Mouse (Mus musculus) cortical plate, adult 2 months (tissue): Measurements from ENCODE around the gene Actl7b. TPM values are rescaled to one million over a fixed set of nuclear protein-coding genes. Genes with fewer than 3 reads are reported as not detected.

Source experiments
- H3K27ac ChIP-seq: fragments of 200-500 bp; 2 replicates; pipeline ENCODE4 v1.5.1; 2012; ENCODE audit warnings: low read length, control low read depth, inconsistent platforms; ENCODE audit not compliant: insufficient read depth
- H3K4me1 ChIP-seq: fragments of 200-500 bp; 2 replicates; pipeline ENCODE4 v1.6.1; 2011; ENCODE audit warnings: low read length; ENCODE audit not compliant: control insufficient read depth, insufficient read depth
- H3K4me3 ChIP-seq: fragments of 200-500 bp; 2 replicates; pipeline ENCODE4 v1.5.1; 2011; ENCODE audit warnings: mild to moderate bottlenecking, low read length, control low read depth; ENCODE audit not compliant: insufficient read depth
- CTCF ChIP-seq: fragments of 200-500 bp; IDR thresholded peaks from 2 replicates; pipeline ENCODE4 v1.5.1; 2011; ENCODE audit warnings: mild to moderate bottlenecking, control low read depth, low read length; ENCODE audit not compliant: insufficient read depth; ENCODE audit errors: extremely low read depth
- POLR2A ChIP-seq: fragments of 200-500 bp; IDR thresholded peaks from 2 replicates; pipeline ENCODE4 v1.6.1; 2011; ENCODE audit warnings: mild to moderate bottlenecking, low read length, control low read depth; ENCODE audit not compliant: insufficient read depth; ENCODE audit errors: extremely low read depth
- polyA plus RNA-seq: library from polyadenylated mRNA; depleted of rRNA; stranded (reverse); fragments of >200 nt; gene quantifications from 2 replicates; pipeline ENCODE4 v1.2.3, GENCODE M21; 2012; rRNA removed

The Actl7b gene
- polyA plus RNA-seq, 1 experiment: 0.17 TPM

DNA sequence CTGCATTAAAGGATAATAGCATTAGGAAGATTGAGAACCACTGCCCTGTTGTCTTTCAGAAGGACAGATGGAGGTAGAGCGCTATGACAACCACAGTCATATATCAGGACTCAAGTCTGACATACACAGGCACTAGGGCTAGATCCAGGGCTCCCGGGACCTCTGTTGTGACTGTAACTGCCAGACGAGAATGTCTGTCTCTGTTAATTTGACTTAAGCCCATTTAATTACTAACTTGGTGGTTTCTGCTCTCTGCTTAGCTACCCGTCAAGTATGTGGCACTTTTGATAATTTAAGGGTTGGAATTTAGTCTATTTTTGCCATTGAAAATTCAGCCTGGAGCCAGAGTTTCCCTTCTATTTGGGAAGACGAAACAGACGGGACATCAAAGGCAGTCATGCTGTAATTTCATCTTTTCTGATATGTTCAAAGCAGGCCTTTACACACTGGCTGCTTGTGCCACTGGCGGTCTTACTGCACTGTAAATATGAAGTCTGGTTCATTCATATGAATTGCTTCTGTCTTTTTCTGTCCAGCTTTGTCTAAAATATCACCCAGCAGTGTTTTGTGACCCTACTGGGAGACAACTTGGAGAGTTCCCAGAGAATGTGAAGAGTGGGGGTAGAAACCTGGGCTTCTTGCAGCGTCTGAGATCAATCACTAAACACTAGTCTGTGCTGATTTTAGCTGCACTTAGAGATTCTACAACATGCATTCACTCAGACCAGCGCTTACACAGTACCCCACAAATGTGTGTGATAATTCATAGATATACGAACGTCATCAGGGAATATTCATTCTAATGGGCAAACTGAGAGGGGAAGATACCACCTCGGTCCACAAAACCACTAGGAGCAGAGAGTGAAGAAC, 22.4 kb downstream of the Actl7b start:
- no peak for TF ChIP-seq CTCF
- no peak for TF ChIP-seq POLR2A
- H3K4me1 ChIP-seq: peaks cover 2% of the 10 kb centered on the region; the same call in 1 of the 2 replicates
- no peak overlapping the region for H3K4me3 ChIP-seq
- H3K27ac ChIP-seq: no peak overlapping the region

DNA sequence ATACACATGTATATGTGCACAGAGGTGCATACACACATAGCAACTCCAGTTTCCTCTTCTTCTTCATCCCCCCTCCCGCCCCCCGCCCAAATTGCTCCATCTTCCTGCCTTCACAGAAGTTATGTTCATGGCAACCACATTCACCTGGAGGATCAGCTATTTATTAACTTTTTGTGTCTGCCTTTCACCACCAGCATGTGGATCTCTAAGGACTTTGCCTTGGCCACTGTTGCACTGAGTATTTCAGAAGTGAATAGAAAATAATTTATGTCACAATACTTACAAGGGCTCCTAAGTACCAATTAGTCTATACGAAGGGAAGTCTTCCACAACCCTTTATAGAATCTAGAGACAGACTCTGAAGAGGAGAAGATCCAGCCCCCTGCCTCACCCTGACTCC, 23.3 kb downstream of the Actl7b start:
- H3K27ac ChIP-seq: no peak overlapping the region
- peaks cover 4% of the 10 kb centered on the region for H3K4me1 ChIP-seq
- H3K4me3 ChIP-seq: no peak overlapping the region
- TF ChIP-seq POLR2A (no peak), CTCF (no peak)

GRCm38 (mm10) chr4:56716801-56717200, 24.4 kb downstream of the Actl7b start:
- peaks cover 6% of the 10 kb centered on the region for H3K4me1 ChIP-seq
- H3K27ac ChIP-seq: no peak overlapping the region
- no peak for TF ChIP-seq POLR2A

GRCm38 (mm10) chr4:56713155-56713554, 28.1 kb downstream of the Actl7b start:
- H3K27ac ChIP-seq: peak overlapping the region; percentile 81

More at GRCm38 (mm10) chr4:56716801-56717200, 24.4 kb downstream of the Actl7b start:
- no peak overlapping the region for H3K4me3 ChIP-seq

DNA sequence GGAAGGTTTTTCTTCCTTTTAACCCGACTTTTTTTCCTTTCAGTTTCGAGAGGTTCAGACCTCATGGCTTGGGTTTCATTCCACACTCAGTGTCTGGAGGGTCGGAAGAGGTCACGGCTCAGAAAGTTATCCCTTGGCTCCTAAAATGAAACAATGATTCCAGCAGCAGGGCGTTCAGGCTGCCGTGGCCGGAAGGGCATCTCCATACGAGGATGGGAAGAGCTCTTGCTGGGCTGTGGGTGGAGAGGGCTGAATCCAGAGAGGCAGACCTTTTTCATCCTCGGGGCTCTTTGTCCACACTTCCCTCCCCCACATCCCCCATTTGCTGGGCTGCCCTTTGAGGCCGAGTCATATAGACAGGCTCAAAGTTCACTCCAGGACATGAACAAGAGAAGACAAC, 39.0 kb downstream of the Actl7b start:
- Histone ChIP-seq H3K4me3 (no peak overlapping the region), H3K4me1 (no peaks in the 10 kb centered on the region), H3K27ac (no peak overlapping the region)
- no peak for TF ChIP-seq CTCF
- no peak for TF ChIP-seq POLR2A

More at GRCm38 (mm10) chr4:56713155-56713554, 28.1 kb downstream of the Actl7b start:
- H3K4me1 ChIP-seq: peaks cover 3% of the 10 kb centered on the region
- no peak overlapping the region for H3K4me3 ChIP-seq
- TF ChIP-seq POLR2A (no peak), CTCF (no peak)

DNA sequence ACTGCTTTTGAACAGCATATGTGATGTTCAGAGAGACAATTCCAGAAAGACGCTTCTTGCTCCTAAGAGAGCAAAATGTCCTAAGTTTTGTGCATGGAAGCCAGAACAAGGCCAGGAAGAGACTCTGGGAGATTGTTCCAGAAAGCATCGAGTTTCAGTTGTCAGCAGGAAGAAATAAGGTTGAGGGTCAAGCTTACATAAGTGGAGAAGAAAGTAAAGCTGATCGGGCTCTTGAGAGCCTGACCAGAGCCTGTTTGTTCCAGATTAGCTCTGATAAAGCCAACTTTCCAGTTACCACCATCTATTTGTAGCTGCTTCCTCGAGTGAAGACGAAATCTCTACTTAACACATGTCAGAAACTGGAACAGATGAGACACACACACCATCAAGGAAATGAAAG, 42.6 kb downstream of the Actl7b start:
- TF ChIP-seq CTCF (no peak), POLR2A (no peak)
- H3K4me3 ChIP-seq: no peak overlapping the region
- H3K27ac ChIP-seq: no peak overlapping the region
- no peaks in the 10 kb centered on the region for H3K4me1 ChIP-seq

DNA sequence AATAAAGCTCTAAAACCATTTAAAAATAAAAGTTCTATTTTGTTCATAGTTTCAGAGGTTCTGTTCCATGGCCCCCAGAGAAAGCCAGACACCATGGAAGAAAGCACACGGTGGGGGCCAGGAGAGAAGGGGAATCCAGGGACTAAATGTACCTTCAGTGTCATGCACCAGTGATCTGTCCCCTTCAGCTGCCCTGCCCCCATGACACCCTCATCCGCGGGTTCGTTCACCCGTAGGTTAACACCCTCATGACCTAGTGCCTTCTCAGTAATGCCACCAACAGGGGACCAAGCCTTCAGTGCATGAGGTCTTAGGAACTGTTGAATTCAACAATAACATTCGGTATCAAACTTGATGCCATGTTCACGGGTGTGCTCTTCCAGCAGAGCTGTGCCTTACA, 44.8 kb downstream of the Actl7b start:
- no peak overlapping the region for H3K27ac ChIP-seq
- TF ChIP-seq CTCF (no peak), POLR2A (no peak)
- H3K4me3 ChIP-seq: no peak overlapping the region
- no peaks in the 10 kb centered on the region for H3K4me1 ChIP-seq

Other genes starting within 250 kb of the Actl7b start
- gene Gm26657, start 1.4 kb downstream of the Actl7b start, polyA plus RNA-seq: not detected in 2 replicates
- not detected in 2 replicates for gene Actl7a, start 2.0 kb upstream of the Actl7b start, polyA plus RNA-seq
- 70.7 and 71.5 TPM in 2 replicates for gene Elp1, start 60.9 kb upstream of the Actl7b start, polyA plus RNA-seq
- gene Fam206a, start 60.9 kb upstream of the Actl7b start, polyA plus RNA-seq: 12.4 and 12.6 TPM in 2 replicates
- gene Ctnnal1, start 123.7 kb upstream of the Actl7b start, polyA plus RNA-seq: 22.2 and 26.1 TPM in 2 replicates
- 17.4 and 17.5 TPM in 2 replicates for gene Tmem245, start 206.0 kb upstream of the Actl7b start, polyA plus RNA-seq
- gene Frrs1l, start 248.9 kb upstream of the Actl7b start, polyA plus RNA-seq: 91.8 and 97.1 TPM in 2 replicates